Mouse (Mus musculus) forebrain, embryonic 16.5 days (tissue): ENCODE data around the gene Gm14214. TPM values are rescaled to one million over a fixed set of nuclear protein-coding genes. Genes with fewer than 3 reads are reported as not detected.

ENCODE experiments used
- ATAC-seq: fragments of 200-750 bp; cut with Nextera tagmentation; 2 replicates; pipeline ENCODE4 v1.8.0; 2017; ENCODE audit warnings: mild to moderate bottlenecking, moderate library complexity
- H3K27ac ChIP-seq: fragments of 300-500 bp; sonication (generic); 2 replicates; pipeline ENCODE4 v1.5.1; 2014; ENCODE audit warnings: low read length, control low read depth
- H3K27me3 ChIP-seq: fragments of 300-500 bp; sonication (generic); replicated peaks from 2 replicates; pipeline ENCODE4 v1.6.1; 2014; ENCODE audit warnings: low read length; ENCODE audit not compliant: control insufficient read depth, insufficient read depth
- H3K36me3 ChIP-seq: fragments of 300-500 bp; sonication (generic); 2 replicates; pipeline ENCODE4 v1.6.1; 2014; ENCODE audit not compliant: control insufficient read depth, insufficient read depth
- H3K4me1 ChIP-seq: fragments of 300-500 bp; sonication (generic); replicated peaks from 2 replicates; pipeline ENCODE4 v1.6.1; 2014; ENCODE audit warnings: low read length; ENCODE audit not compliant: control insufficient read depth, insufficient read depth
- H3K4me2 ChIP-seq: fragments of 300-500 bp; sonication (generic); 2 replicates; pipeline ENCODE4 v1.6.1; 2014; ENCODE audit warnings: mild to moderate bottlenecking, low read length, control low read depth
- H3K4me3 ChIP-seq: fragments of 300-500 bp; sonication (generic); replicated peaks from 2 replicates; pipeline ENCODE4 v1.5.1; 2014; ENCODE audit warnings: mild to moderate bottlenecking, low read length, control low read depth
- H3K9ac ChIP-seq: fragments of 300-500 bp; sonication (generic); replicated peaks from 2 replicates; pipeline ENCODE4 v1.6.1; 2014; ENCODE audit warnings: low read depth, low read length, control low read depth
- H3K9me3 ChIP-seq: fragments of 300-500 bp; sonication (generic); 2 replicates; pipeline ENCODE4 v1.6.1; 2016; ENCODE audit warnings: low read length; ENCODE audit not compliant: control insufficient read depth
- WGBS: fragments of 180-500 bp; shearing (Covaris S2); extraction: QIAGEN DNeasy Blood & Tissue Kit; methylation state at CpG from one replicate; pipeline ENCODE4 v1.1.7; 2014; 5-methylcytosine and 5-hydroxymethylcytosine counted together
- polyA plus RNA-seq: library from polyadenylated mRNA; unstranded; fragments of >200 nt; fragmentation: Nextera tagmentation; extraction: Ambion mirVana; gene quantifications from 2 replicates; pipeline ENCODE4 v1.2.1, GENCODE M21; 2015

The Gm14214 gene
- polyA plus RNA-seq, 1 experiment from 2014 or later = not detected

DNA sequence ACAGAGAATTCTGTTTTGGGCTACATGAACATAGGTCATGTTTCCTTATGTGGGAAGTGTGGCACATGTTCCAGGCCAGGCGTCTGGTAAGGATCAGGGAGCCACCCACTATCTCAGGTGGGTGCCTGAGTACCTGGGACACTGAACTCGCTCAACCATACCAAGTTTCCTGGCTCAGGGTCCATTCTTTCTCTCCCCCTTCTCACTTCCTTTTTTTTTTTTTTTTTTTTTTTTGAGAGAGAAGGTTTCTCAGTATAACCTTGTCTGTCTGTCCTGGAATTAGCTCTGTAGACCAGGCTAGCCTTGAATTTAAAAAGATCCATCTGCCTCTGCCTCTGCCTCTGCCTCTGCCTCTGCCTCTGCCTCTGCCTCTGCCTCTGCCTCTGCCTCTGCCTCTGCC, 49.5 kb downstream of the Gm14214 start:
- ATAC-seq = no peak
- WGBS = 86% methylated on average over 2 of the region's 2 CpGs
- H3K27me3 ChIP-seq = no peaks in the 10 kb centered on the region
- H3K36me3 ChIP-seq = no peaks in the 10 kb centered on the region
- H3K9ac ChIP-seq = no peak overlapping the region
- no peaks in the 10 kb centered on the region for H3K9me3 ChIP-seq
- no peak overlapping the region for H3K4me3 ChIP-seq
- no peak overlapping the region for H3K27ac ChIP-seq
- no peak overlapping the region for H3K4me2 ChIP-seq
- no peaks in the 10 kb centered on the region for H3K4me1 ChIP-seq

Other genes starting within 250 kb of the Gm14214 start
- gene 1700003F12Rik, start 222.9 kb downstream of the Gm14214 start, polyA plus RNA-seq = 1.9 and 2.9 TPM in 2 replicates
- 0.37 and 0.86 TPM in 2 replicates for gene Actl10, start 218.3 kb downstream of the Gm14214 start, polyA plus RNA-seq
- 22.0 and 27.1 TPM in 2 replicates for gene Necab3, start 211.1 kb downstream of the Gm14214 start, polyA plus RNA-seq
- 10.8 and 12.1 TPM in 2 replicates for gene E2f1, start 200.1 kb downstream of the Gm14214 start, polyA plus RNA-seq
- gene Pxmp4, start 166.3 kb downstream of the Gm14214 start, polyA plus RNA-seq = 12.0 and 14.8 TPM in 2 replicates
- gene Zfp341, start 156.7 kb downstream of the Gm14214 start, polyA plus RNA-seq = 2.6 and 3.3 TPM in 2 replicates
- not detected in 2 replicates for gene 4930519P11Rik, start 156.6 kb downstream of the Gm14214 start, polyA plus RNA-seq
- 18.5 and 19.5 TPM in 2 replicates for gene Chmp4b, start 118.3 kb downstream of the Gm14214 start, polyA plus RNA-seq
- gene Raly, start 21.1 kb upstream of the Gm14214 start, polyA plus RNA-seq = 35.0 and 47.7 TPM in 2 replicates
- 0.73 and 0.94 TPM in 2 replicates for gene a, start 21.4 kb upstream of the Gm14214 start, polyA plus RNA-seq
- gene Eif2s2, start 122.9 kb upstream of the Gm14214 start, polyA plus RNA-seq = 66.2 and 66.8 TPM in 2 replicates
- gene Gm14226, start 248.2 kb upstream of the Gm14214 start, polyA plus RNA-seq = 0.07 and 0.10 TPM in 2 replicates